Mouse (Mus musculus): ENCODE measurements around the gene Commd1.

Gene Commd1

GRCm38 (mm10) chr11:22987357-22987756 lies 5.2 kb upstream of the Commd1 start:
- DNase-seq: peak; percentile 54

- no peak for DNase-seq
Observed at GRCm38 (mm10) chr11:22985510-22985909, 3.3 kb upstream of the Commd1 start.

GRCm38 (mm10) chr11:22982846-22983245 lies 664 bp upstream of the Commd1 start:
- DNase-seq: no peak

- DNase-seq: no peak
Observed at GRCm38 (mm10) chr11:22981543-22981950, 635 bp downstream of the Commd1 start.

- no peak for DNase-seq
Observed at GRCm38 (mm10) chr11:22981041-22981440, 1.1 kb downstream of the Commd1 start.

GRCm38 (mm10) chr11:22979221-22979620 lies 3.0 kb downstream of the Commd1 start:
- DNase-seq: no peak

GRCm38 (mm10) chr11:22978711-22979110 lies 3.5 kb downstream of the Commd1 start:
- DNase-seq: no peak

- DNase-seq: no peak
Observed at GRCm38 (mm10) chr11:22978215-22978614, 4.0 kb downstream of the Commd1 start.

GRCm38 (mm10) chr11:22973599-22973998 lies 8.6 kb downstream of the Commd1 start:
- DNase-seq: no peak

GRCm38 (mm10) chr11:22972746-22973526 lies 9.2 kb downstream of the Commd1 start:
- DNase-seq: peak; percentile 75

- peak; percentile 66 for DNase-seq
Observed at GRCm38 (mm10) chr11:22971835-22972709, 10.1 kb downstream of the Commd1 start, which contains the start of gene Zrsr1. TSS of gene Zrsr1 (plus strand) at chr11:22972005.

GRCm38 (mm10) chr11:22970546-22970945 lies 11.6 kb downstream of the Commd1 start:
- no peak for DNase-seq

- no peak for DNase-seq
Observed at GRCm38 (mm10) chr11:22969486-22969885, 12.7 kb downstream of the Commd1 start.

- DNase-seq: peak; percentile 45
Observed at GRCm38 (mm10) chr11:22965503-22965902, 16.7 kb downstream of the Commd1 start.

- DNase-seq: no peak
Observed at GRCm38 (mm10) chr11:22964401-22964800, 17.8 kb downstream of the Commd1 start.

- DNase-seq: no peak
Observed at GRCm38 (mm10) chr11:22962101-22962500, 20.1 kb downstream of the Commd1 start.

GRCm38 (mm10) chr11:22957791-22958374 lies 24.3 kb downstream of the Commd1 start:
- DNase-seq: no peak

- DNase-seq: peak; percentile 82
Observed at GRCm38 (mm10) chr11:22956830-22957229, 25.4 kb downstream of the Commd1 start.

GRCm38 (mm10) chr11:22956346-22956745 lies 25.8 kb downstream of the Commd1 start:
- DNase-seq: no peak

- DNase-seq: no peak
Observed at GRCm38 (mm10) chr11:22952668-22953067, 29.5 kb downstream of the Commd1 start.

- peak; percentile 49 for DNase-seq
Observed at GRCm38 (mm10) chr11:22950131-22950530, 32.1 kb downstream of the Commd1 start.

GRCm38 (mm10) chr11:22949101-22949500 lies 33.1 kb downstream of the Commd1 start:
- DNase-seq: no peak

GRCm38 (mm10) chr11:22938983-22939382 lies 43.2 kb downstream of the Commd1 start:
- DNase-seq: no peak

Measured in thymus, postnatal 14 days (tissue).